Mouse (Mus musculus) NIH3T3 (cell line): ENCODE results near the gene Tnfrsf1a.

Source experiments
- DNase-seq: peaks from one replicate; pipeline ENCODE4 v3.0.0-alpha.2; 2012; ENCODE audit warnings: low read depth

Gene Tnfrsf1a

GRCm38 (mm10) chr6:125354352-125355151, 5.4 kb downstream of the Tnfrsf1a start:
- peak; percentile 90 for DNase-seq

- DNase-seq: peak; percentile 27
These were observed 6.1 kb downstream of the Tnfrsf1a start for GRCm38 (mm10) chr6:125355197-125355741.

DNA sequence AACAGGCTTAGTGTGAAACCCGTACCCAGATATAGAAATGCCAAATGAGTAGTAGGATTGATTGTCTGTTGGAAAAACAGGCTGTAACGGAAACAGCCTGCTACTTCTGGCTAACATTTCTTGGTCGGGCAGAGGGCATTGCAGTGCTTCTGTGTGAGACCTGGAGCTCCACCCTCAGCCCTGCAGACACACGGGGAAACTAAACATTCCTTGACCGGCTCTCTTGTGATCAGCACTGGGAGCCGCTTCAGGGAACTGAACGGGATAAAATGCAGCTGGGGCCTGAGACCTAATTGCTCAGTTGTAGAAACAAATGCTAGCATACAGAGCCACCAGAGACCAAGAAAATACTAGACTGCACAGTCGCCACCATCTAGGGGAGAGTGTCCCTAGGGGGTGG, 7.1 kb downstream of the Tnfrsf1a start:
- peak; percentile 27 for DNase-seq

GRCm38 (mm10) chr6:125357334-125357733, 8.2 kb downstream of the Tnfrsf1a start:
- no peak for DNase-seq

DNA sequence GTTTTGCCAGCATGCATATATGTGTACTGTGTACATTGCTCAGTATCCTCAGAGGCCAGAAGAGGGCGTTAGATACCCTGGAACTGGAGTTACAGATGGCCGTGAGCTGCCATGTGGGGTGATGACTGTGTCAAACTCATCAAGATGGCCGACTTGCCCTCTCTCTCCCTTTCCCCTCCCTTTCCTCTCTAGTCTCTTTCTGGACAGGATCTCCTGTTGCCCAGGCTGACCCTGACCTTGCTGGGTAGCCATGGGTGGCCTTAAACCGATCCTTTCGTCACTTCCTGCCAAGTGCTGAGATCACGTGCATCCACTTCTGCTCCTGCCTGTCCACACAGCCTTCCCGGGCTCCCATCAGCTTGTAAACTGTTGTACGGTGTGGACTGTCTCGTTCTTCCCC, 10.8 kb downstream of the Tnfrsf1a start:
- DNase-seq: no peak

- DNase-seq: no peak
These were observed 11.7 kb downstream of the Tnfrsf1a start for GRCm38 (mm10) chr6:125360846-125361245.

- peak; percentile 68 for DNase-seq
These were observed 12.5 kb downstream of the Tnfrsf1a start for GRCm38 (mm10) chr6:125361467-125362291.

DNA sequence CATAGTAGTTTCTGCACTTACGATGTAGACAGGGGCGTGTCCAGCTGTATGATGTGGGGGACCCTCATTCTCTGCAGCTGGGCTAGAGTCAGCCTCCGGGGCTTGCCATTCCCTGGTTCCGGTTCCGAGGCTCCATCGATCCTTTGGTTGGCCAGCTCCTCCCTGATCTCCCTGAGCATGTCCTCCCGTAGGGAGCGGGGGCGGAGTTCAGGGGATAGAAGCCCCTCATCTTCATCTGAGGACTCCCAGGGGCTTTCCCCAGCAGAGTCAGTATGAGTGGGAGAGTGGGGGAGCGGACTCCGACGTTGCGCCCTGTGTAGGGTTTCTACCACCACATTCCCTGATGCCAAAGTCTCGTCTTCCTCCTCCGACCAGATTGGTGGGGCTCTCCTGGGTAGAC, 13.9 kb downstream of the Tnfrsf1a start:
- DNase-seq: no peak

DNA sequence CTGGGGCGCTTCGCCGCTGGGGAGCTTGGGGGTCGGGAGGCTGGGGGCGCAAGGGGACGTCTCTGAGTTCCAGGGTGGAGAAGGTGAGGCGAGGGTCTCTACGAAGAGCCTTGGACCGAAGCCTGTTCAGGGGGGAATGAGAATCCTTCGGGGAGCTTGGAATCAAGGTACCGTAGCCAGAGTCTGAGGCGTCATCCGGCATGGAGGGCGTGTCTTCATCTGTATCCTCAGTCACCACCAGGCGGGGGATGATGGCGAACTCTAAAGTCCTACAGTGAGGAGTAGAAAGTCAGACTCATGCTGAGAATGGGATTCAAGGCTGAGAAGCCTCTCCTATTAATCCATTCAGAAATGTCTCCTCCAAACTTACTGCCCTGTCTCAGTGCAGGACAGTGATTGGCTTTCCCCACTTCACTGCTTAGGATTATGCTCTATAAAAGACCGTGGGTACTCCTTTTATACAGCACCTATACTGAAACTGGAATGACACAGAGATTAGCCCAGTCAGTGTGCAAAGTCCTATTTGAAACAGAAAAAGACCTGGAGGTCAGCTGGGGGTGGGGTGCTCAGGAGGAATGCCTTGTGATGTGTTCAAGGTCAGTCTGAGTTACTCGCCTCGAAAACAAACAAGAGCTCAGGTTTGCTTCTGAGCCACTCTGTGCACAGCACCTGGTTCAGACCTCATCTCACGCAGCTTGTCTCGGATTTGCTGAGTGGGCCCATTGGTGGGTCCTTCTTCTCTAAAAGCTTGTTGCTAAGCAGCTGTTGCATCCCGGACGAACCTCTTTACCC, 14.5 kb downstream of the Tnfrsf1a start:
- peak; percentile 36 for DNase-seq

GRCm38 (mm10) chr6:125364448-125364847, 15.3 kb downstream of the Tnfrsf1a start:
- peak; percentile 39 for DNase-seq

DNA sequence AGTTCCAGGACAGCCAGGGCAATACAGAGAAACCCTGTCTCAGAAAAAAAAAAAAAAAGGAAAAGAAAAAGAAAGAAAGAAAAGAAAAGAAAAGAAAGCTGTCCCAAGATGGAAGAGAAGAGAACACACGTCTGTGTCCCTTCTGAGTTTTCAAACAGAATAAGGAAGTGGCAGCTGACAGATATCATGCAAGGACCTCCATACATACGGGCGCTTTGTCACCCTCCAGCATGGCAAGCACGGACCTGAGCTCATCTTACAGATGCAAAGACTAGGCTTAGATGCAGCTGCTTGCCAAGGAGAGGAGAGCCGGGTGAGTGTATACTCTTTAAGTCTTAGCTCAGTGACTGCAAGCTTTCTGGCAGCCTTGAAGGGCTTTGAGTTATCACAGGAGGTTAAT, 16.4 kb downstream of the Tnfrsf1a start:
- DNase-seq: no peak

- peak; percentile 63 for DNase-seq
These were observed 17.0 kb downstream of the Tnfrsf1a start for GRCm38 (mm10) chr6:125366133-125366532.

DNA sequence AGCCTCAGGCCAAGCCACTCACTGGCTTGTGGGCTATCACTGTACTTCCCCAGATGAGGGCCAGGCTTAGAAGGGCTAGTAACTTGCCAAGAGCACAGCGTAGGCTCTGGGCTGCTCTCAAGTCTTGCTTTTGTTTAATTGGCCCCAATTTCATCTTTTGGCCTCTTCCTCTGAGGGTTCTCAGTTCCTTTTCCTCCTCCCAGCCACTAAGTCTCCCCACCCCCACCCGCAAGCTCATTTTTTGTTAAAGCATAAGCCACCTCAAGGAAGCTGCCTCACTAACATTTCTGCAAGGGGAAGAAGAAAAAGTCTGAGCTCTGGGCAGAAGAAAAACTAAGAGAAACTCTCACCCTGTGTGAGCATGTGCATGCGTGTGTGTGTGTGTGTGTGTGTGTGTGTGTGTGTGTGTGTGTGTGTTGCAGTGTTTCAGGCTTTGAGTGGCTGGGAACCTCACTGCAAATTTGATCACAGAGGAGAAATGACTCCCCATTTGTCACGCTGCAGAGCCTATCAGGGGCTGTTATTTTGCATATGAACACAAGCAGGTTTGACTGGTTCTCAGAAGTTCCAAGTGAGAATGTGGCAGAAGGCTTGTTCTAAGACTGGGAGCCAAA, 18.7 kb downstream of the Tnfrsf1a start:
- no peak for DNase-seq

DNA sequence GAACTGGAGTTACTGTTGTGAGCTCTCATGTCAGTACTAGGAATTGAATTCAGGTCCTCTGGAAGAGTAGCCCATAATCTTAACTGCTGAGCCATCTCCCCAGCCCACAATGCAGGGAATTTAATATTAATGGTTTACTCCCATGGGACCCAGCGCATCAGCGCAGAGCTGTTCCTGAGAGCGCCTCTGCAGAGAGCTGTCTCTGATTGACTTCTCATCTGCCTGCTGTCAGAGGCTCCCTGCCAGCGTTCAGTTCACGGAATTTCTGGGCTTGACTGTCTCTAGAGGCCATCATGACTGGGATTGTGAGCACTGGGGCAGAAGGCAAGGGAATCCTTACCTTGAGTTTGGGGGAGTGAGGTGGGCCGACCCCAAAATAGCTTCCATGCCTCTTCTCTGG, 27.9 kb downstream of the Tnfrsf1a start:
- DNase-seq: peak; percentile 68

- DNase-seq: peak; percentile 76
These were observed 28.7 kb downstream of the Tnfrsf1a start for GRCm38 (mm10) chr6:125377582-125378451.

DNA sequence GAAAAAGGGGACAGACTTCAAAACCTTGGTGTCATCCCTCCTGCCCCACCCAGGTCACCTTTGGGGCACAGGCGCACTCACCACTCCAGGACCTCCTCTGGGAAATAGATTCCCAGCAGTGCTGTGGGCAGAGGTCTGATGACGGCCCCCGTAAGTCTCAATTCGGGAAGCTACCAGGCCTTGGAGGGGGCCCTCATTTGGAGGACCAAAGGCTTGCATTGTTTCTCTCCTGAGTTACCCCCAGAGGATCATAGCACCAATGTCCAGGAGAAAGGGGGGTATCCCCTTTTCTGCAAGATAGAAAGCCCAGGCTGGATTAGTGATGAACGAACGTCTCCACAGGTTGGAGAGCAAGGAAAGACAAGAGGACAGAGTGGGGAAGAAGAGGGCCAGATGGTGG, 29.5 kb downstream of the Tnfrsf1a start:
- DNase-seq: no peak

DNA sequence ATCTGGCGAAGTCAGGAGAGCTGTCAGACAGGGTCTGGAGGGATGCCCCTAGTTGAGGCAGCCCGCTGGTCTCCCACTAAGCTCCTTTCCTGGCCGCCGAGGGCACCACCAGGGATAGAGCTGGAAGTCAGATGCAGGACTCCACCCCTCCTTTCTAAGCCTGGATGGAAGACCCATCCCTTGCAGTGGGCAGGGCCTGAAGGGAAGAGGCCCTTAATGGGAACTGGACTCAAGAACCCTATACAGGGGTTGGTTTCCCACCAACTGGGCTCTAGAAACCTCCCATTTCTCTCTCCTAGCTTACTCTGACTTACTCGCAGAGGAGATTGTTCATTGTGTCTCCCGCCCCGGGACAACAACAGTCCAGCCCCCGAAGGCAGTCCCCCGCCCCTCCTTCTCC, 30.6 kb downstream of the Tnfrsf1a start:
- DNase-seq: no peak

DNA sequence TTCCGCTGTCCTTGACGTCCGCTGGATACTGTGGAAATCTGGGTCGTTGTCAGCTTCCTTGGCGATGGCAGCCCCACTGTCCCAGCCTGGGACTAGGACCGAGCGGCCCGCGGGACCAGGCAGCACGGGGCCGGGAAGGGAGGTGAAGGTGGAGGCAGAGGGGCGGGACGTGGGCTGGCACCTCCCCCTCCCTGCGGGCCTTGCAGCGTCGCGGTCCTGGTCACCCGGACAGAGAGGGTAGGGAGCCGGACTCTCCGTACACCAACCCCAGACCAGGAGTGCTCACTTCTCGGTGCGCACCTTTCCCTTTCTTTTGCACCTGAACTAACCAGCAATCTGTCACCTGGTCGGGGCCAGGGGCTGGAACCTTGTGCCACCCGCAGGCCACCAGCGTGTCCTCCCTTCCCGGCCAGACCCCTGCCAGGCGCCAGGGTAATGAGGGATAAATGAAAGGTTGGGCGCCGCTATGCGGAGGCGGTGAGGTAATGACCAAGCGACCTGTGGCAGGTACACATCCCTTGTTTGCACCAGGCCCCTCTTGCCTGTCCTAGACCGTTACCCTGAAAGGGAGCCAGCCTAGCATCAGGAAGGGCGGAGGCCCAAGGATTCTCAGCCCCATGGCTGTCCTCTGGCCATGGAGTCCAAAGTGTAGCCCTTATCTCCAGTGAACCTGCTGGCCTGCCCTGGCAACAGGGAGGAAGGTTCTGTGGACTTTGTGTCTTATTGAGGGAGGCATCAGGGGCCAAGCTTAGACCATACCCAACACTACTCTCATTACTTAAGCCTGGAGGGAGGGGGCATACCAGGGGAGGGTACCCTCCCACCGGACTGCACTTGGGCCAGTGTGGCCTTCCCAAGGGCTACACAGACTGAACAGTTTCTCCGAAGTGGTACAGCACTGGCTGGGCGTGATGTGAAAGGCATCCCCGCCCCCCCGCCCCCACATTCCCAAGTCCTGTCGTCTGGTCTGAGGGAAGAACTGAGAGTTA, 31.5 kb downstream of the Tnfrsf1a start, which contains the start of gene Plekhg6:
Gene Plekhg6, minus strand, starts transcription at position 422 of the 989 bp plus-strand sequence.
- DNase-seq: no peak

DNA sequence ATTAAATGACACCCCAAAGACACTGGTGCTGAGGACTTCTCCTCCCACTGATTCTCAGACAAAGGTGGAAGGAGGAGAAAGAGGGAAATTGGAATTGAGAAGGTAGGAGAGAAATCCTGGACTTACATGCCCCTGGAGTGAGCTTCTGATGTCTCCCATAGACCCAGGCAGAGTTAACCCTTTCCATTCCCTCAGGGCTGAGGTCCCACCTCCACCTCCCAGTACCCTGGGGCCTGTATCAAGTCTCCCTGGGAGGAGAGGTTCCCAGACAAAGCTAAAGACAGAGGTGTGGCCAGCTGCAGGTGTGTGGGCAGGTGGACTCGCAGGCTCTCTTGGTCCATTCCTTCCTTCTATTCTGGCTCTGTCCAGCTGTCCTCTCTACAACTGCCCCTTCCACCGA, 32.9 kb downstream of the Tnfrsf1a start:
- no peak for DNase-seq
